Mouse (Mus musculus) kidney, adult 18-20 months (tissue): ENCODE data around the gene Fgd5.
A peak's percentile ranks its signal among the peaks of the same experiment; 100 is the strongest.
"Not testable (repeated sequence)": the region's sequence is repeated elsewhere in the genome, so short reads cannot be mapped to it uniquely, and the experiment has no call there.

ENCODE experiments used
- DNase-seq: peaks from one replicate; pipeline ENCODE4 v3.0.0; 2021

Fgd5 gene

DNA sequence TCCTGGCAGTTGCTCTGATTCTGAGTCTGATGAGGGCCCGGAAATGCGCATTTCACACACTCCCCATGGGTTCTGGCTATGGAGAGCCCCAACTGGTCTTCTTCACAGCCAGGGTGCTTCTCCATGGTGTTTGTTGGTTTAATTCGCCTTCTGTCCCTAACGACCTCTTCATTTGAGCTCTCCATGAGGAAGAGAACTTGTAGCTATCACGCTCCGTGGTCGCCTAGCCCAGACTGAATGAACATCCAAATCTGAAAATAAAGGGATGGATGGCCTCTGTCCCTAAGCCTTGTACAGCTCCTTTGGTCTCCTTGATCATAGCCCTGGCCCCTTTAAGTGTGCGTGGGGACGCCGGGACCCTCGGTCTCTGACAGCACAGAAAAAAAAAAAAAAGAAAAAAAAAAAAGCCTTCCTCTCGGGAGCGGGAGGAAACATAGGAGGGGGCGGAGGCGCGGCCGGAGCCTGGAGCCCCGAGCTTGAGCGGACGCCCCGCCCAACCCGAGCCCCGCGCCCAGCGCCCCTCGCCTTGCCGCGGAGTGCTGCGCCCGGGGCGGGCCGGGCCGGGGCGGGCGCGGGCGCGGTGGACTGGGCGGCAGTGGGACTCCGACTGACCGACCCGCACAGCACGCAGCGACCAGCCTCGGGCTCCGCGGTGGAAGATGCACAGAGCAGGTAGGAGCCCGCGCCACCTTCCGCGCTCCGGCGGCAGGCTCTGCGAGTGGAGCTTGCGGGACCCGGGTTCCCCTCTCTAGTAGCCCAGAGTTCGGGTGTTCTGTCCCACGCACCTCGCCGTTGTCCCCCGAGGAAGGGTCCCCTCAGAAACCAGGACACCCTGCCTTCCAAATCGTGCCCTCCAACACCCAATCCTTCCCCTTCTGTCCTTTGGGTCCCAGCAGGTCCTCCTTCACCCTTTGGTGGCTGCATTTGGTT, at the start of gene Fgd5:
Gene Fgd5 (plus strand): TSS at position 508 of the 930 bp plus-strand sequence.
- DNase-seq, result peak; percentile 35

- DNase-seq, result no peak
Observed at GRCm38 (mm10) chr6:91931231-91931630, 47.4 kb upstream of the Fgd5 start.

DNA sequence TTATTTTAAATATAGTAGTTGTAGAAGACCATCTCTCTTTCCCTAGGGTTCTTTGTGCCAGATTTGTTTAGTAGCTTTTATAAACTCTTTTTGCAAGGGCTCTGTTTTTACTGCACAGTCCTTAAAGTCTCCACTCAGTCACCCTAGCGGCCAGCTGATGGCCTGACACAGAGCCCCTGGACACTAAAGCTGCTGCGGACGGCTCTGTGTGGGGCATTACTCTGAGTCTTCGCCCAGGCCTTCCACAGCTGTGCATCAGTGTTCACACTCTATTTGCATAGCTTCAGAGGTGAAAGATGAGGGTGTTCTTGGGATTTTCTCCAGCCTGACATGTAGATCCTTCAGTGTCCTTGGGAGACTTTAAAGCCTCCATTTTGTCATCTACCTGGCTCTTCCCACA, 40.2 kb upstream of the Fgd5 start:
- no peak for DNase-seq

GRCm38 (mm10) chr6:91948426-91948825, 30.3 kb upstream of the Fgd5 start:
- DNase-seq, result no peak

DNA sequence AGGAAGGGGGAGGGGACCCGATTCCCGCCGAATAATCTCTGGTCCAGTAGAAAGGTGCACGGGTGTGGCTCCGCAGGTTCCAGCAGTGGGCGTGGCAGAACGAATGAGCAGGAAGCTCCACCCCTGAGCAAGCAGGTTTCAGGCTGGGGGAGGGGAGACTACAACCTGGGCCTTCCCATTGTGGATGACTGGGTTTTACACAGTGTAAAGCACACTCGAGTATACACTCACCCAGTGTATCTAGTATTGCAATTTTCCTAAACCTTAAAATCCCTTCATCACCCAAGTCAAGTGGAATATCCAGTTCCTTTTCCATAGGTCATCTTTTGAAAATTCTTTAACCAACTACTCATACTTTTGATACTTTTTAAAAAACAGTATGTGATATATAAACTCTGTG, 20.7 kb upstream of the Fgd5 start:
- not testable (repeated sequence) for DNase-seq

- DNase-seq, result peak; percentile 60
Observed at GRCm38 (mm10) chr6:91960028-91960811, 18.5 kb upstream of the Fgd5 start.

- DNase-seq, result peak; percentile 28
Observed at GRCm38 (mm10) chr6:91963429-91963828, 15.2 kb upstream of the Fgd5 start.

- DNase-seq, result peak; percentile 28
Observed at GRCm38 (mm10) chr6:91965060-91965459, 13.6 kb upstream of the Fgd5 start.

DNA sequence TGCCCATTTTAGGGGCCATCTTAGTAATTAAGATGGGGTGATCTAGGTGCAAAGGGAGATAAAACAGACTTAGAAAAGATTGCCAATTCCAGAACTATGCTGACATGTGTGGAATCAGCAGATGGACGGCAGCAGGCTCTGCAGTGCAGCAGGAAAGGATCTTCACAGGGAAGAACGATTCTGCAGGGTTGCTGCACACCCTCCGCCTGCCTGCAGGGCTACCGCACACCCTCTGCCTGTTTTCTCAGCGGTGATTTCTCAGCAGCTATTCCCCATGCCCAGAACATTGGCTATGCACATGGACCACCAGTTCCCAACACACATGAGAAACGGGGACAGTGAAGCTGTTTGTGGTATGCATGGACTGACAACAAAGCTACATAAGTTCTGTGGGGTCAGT, 12.7 kb upstream of the Fgd5 start:
- no peak for DNase-seq

DNA sequence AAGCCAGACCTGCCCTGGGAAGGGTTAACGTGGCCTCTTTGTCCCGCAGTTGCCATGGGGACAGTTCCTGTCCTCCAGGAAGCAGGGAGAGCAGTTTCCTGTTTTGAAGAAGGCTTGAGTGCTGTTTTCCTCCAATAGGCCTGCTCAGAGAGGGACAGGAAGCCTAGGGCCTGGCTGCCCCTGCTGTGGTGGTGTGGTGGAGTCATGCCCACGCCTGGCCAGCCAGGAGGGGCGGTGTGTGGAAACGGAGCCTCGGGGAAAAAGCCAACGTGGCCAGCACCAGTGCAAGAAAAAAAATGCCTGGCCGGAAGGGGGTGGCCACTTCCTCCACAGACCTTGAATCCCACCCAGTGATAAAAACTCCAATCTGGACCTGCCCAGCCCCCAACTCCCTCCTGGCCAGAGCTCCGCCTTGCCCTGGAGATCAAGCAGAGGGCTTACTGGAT, 6.5 kb upstream of the Fgd5 start:
- peak; percentile 68 for DNase-seq

- no peak for DNase-seq
Observed at GRCm38 (mm10) chr6:91973972-91974371, 4.7 kb upstream of the Fgd5 start.

- peak; percentile 38 for DNase-seq
Observed at GRCm38 (mm10) chr6:91979301-91979996, 771 bp downstream of the Fgd5 start.

GRCm38 (mm10) chr6:91980011-91980410, 1.3 kb downstream of the Fgd5 start:
- no peak for DNase-seq

DNA sequence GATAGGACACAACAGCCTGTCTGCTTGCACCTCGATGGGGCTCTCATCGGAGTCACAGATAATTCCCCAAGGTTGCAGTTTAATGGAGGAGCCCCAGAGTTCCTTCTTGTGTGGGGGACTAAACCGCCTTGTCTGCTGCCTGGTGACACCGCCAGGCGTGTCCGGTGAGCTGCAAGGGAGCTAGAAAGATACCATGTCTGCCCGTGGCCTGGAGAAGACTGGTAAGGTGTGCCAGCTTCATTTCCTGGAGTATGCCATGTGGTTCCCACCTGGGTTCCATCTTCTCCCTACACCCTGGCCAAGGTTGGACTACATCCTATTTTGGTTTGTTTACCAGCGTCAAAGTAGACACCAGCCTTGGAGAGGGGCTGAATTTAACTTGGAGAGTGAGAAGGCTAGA, 11.4 kb downstream of the Fgd5 start:
- no peak for DNase-seq

GRCm38 (mm10) chr6:91992823-91993222, 14.1 kb downstream of the Fgd5 start:
- DNase-seq, result no peak

GRCm38 (mm10) chr6:91993795-91994505, 15.3 kb downstream of the Fgd5 start:
- no peak for DNase-seq

- no peak for DNase-seq
Observed at GRCm38 (mm10) chr6:91996072-91996471, 17.4 kb downstream of the Fgd5 start.

DNA sequence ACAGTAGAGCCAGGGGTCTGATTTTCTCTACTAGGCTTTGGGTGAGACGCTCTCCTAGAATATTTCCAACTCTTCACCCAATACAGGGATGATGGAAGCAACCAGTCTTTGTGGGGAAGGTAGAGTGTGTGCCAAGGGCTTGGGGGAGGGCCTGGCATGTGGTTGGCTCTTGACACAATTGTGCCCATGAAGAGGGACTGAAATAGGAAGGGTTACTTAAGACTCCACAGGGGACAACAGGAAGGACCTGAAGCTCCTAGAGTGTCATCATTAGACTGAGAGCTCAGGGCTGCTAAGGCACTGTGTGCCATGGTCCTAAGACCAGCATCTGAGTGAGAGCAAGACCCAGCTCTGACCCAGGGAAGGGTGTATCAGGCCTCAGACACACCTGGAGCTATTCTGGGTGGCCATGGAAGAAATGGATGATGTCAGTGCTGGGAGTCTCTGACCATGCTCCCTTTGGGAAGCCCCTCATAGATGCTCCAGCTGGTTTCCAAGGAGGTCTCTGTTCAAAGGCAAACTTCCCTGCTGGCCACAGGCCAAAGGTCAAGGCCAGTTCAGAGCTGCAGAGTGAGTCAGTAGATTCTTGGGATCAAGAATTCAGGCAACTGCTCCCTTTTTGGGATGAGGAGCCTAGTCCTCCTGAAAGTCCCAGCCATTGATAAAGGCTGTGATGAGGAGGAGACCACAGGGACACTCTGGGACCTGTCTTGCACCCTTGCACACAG, 24.0 kb downstream of the Fgd5 start:
- peak; percentile 21 for DNase-seq

DNA sequence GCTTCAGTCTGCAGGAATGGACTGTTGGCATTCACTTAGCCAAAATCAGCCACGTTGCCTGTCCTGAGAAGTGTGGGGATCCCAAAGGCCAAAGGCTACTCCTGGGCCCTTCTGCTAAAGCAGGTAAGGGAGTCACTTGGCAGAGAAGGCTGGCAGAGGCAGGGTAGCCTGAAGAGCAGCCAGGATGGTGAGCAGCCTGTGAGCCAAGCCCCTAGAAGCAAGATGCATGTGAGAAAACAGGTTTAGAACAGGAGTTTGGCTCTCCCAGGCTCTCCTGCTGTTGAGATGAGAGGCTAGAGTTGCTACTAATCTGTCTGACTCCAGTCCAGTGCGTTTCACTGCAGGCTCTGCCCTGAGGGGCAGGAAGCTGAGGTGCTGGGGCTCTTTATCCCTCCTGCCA, 25.0 kb downstream of the Fgd5 start:
- no peak for DNase-seq

DNA sequence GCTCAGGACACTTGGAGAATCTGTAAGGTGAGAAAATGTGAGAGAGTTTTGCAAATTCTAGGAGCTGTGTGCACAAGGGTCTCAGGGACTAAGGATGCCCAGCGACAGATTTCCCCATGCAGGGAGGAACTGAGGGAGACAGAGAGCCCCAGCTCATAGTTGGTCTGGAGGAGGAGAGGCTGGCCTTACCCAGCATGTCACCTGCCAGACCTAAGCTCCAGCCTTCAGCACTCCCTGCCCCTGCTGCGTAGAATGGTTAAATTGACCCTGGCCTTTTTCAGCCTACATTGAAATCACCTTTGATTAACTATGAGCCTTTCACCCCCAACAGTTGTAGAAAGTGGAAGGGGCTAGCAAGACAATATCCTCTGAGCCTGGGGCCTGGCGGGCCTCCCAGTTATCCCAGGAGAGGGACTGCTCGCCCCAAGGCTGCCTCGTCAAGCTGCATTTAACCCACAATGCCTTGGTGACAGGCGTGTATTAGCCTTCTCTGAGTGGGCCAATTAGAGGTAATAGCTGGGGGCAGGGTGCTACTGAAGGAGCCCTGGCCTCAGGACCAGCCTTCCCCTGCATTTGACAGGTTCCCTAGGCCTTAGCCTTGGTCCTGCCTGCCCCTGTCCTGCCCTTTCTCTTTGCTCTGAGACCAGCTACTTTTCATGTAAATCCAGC, 25.6 kb downstream of the Fgd5 start:
- DNase-seq, result no peak

GRCm38 (mm10) chr6:92004806-92005205, 26.1 kb downstream of the Fgd5 start:
- no peak for DNase-seq
